Mouse (Mus musculus) testis, postnatal 14 days (tissue): Measurements from ENCODE around the gene Bcl11a.
"Not testable (repeated sequence)": the region's sequence is repeated elsewhere in the genome, so short reads cannot be mapped to it uniquely, and the experiment has no call there.

ENCODE experiments used
- DNase-seq: peaks from one replicate; pipeline ENCODE4 v3.0.0; 2021; ENCODE audit warnings: low spot score

The Bcl11a gene

DNA sequence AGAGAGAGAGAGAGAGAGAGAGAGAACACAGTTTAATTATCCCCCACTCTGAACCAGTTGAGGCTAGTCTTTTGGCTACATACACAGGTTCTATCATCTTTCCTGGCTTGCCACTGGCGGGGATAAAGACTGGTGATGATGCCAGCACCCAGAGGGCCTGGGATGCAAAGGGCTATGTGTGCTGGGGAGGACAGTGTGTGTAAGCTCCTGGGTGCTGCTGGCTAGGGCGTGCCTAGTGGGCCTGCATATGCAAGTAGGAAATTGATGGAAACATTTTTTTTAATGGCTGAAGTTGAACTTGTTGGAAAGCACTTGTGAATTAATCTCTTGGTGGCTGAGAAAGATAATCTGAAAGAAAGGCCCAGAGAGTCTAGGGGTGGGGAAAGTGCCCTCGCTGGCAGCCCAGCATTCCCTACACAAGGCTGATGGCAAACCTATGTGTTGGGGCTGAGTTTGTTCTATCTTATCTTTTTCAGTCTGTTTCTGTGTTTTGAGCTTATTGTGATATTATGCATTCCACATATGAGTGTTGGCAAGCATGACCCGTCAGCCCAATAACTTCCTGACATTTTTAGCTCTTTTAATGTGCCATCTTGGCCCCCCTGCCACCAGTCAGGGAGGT is 22.7 kb downstream of the Bcl11a start:
- DNase-seq, result no peak

GRCm38 (mm10) chr11:24101625-24102024 is 23.8 kb downstream of the Bcl11a start:
- no peak for DNase-seq

- DNase-seq, result no peak
These were observed 24.5 kb downstream of the Bcl11a start for GRCm38 (mm10) chr11:24102372-24102771.

DNA sequence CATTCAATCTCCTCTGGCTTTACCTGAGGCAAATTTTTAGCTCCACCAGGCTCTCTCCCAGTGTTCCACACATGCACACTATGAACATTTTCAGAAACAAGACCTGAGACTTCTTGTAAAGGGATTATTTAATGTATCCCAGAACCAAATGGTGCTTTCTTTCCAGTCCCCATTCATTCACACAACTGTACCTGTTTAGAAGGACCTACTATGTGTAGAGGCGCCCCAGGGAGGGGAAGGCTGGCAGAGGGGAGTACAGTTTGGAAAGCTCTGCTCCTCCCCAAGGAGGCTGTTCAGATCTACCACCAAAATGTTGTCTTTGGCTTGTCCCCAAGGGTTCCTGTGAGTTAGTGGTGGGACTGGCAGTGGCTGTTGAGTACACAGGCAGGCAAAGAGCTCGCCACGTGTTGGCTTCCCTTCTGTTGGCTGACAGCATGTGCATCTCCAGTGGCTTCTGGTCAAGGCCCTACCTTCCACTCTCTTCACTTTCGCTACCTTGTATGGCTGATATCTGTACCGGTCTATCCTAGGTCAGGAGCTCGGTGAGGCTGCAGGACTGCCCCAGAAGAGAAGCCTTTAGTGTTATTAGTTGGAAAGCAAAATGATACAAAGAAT is 25.4 kb downstream of the Bcl11a start:
- no peak for DNase-seq

DNA sequence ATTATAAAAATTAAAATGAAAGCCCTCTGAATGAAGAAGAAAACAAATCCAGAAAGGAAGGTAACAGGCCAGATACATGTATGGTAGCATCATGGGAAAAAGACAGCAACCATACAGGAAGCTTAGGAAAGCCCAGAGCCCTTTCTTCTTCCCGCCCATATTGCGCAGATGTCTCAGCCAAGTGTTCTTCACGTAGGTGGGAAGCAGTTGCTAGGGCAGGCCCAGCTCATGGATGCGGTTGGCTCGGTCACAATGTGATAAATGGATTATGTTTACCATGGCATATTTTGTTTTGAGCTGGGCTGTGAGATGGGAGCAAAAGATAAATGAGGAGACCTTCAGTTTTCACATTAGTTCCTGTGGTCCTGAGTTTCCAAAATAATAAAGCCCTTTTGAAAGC is 29.6 kb downstream of the Bcl11a start:
- no peak for DNase-seq

- no peak for DNase-seq
These were observed 31.1 kb downstream of the Bcl11a start for GRCm38 (mm10) chr11:24108974-24109373.

- no peak for DNase-seq
These were observed 31.5 kb downstream of the Bcl11a start for GRCm38 (mm10) chr11:24109388-24109787.

DNA sequence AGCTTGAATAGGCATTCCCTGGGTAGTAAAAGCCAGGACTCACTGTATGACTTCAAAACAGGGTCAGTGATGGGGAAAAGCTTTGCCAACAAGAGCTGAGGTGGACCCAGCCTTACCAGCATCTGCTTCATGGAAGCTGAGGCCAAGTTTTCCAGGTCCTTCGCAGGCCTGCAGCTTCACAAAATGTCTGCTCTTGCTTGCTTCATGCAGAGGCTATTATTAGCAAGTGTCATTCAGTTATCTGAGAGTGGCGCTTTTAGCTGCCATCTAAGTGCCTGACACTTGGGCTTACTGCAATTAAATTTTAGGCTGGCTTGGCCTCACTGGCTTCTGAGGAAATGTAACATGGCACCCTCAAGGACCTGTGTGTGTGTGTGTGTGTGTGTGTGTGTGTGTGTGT is 32.3 kb downstream of the Bcl11a start:
- DNase-seq, result no peak

DNA sequence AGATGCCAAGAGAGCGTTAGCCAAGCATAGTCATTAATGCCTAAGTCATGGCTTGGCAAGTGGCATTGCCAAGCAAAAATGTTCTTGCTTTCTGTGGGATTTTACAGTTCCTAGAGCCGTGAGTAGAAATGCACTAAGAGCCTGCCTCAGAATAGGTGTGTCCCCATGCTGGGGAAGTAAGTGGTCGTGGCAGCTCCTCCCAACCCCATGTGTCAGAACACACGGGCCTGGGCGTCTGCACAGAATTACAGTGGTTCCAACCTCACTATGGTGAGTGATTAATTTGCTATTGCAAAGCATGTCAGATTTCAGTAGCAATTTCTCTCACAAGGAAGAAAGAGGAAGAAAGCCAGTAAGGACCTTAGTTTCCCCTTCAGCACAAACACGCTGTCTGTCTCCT is 33.9 kb downstream of the Bcl11a start:
- DNase-seq, result no peak

GRCm38 (mm10) chr11:24115017-24115752 is 37.3 kb downstream of the Bcl11a start:
- no peak for DNase-seq

GRCm38 (mm10) chr11:24116041-24116440 is 38.2 kb downstream of the Bcl11a start:
- DNase-seq, result no peak

GRCm38 (mm10) chr11:24116582-24117318 is 38.9 kb downstream of the Bcl11a start:
- no peak for DNase-seq

- no peak for DNase-seq
These were observed 43.3 kb downstream of the Bcl11a start for GRCm38 (mm10) chr11:24121136-24121535.

GRCm38 (mm10) chr11:24122899-24123298 is 45.0 kb downstream of the Bcl11a start:
- no peak for DNase-seq

GRCm38 (mm10) chr11:24123991-24124390 is 46.1 kb downstream of the Bcl11a start:
- DNase-seq, result no peak

- no peak for DNase-seq
These were observed 47.2 kb downstream of the Bcl11a start for GRCm38 (mm10) chr11:24125098-24125497.

DNA sequence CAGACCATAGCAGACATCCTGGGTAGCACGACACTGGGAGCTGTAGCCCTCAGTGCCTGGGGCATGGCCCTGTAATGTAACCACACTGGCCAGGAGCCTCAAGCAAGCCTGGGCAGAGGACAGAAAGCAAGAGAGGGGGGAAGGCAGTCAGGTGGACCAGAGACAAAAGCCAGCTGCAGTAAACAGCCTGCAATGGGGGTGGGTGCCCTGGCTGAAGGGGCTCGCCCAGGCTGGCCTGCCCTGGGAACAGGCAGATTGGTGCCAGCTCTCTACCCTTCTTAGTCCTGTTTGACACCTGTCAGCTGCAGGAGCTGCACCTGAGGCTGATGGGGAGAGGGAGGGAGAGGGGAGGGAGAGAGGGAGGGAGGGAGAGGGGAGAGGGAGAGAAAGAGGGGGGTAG is 50.1 kb downstream of the Bcl11a start:
- DNase-seq, result no peak

DNA sequence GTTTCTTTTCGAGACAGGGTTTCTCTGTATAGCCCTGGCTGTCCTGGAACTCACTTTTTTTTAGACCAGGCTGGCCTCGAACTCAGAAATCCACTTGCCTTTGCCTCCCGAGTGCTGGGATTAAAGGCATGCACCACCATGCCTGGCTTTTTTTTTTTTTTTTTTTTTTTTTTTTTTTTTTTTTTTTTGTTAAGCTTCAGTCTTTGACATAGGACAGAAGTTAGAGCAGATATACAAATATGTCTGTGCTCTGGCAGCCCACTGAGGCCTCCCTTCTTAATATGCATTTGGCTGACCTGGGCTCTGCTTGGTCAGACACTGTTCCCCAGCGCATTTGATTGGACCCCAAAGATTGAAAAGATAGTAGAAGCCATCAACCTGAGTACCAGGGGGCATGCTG is 51.0 kb downstream of the Bcl11a start:
- DNase-seq, result not testable (repeated sequence)

DNA sequence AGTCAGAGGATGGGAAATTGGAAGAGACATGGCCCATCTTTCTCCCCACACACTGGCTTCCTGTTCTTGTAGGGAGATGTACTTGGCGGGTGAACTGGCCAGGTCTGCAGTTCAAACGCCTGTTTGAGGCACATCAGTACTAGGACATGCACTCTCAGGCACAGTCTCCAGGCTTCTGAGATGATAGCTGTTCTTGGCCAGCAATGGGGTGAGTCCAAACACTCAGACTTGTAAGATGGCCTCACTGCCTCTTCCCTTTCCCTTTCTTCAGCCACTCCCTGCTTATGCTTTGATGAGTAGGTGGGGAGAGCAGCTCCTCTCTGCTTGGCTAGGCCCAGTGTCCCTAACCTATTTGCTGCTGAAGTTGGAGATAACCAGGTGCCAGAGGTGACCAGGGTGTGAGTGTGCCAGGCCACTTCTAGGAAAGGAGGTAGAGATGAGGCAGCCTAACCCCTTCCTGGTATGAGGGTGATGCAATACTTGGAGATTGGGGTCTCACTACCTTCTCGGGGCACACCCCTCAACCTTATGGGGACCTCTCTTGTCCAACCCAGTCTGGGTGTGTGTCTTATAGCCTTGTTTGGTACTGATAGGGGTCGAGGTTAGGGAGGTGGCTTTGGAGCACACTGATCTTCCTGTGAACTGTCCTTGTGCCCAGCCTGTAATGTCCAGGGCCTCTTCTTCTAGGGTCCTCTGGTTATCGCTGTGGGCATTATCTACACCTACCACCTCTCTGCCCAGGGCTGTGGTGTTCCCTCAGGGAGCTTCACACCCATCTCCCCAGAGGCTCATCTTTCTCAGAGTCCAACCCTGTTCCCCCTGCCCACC is 51.7 kb downstream of the Bcl11a start:
- DNase-seq, result no peak

GRCm38 (mm10) chr11:24130186-24130760 is 52.4 kb downstream of the Bcl11a start:
- DNase-seq, result no peak

- no peak for DNase-seq
These were observed 54.0 kb downstream of the Bcl11a start for GRCm38 (mm10) chr11:24131818-24132217.
